Mouse (Mus musculus) C2C12 (cell line): Measurements from ENCODE around the gene Vsx2. TPM values are rescaled to one million over a fixed set of nuclear protein-coding genes. Genes with fewer than 3 reads are reported as not detected.

ENCODE experiments used
- H3K27me3 ChIP-seq: one replicate; pipeline ENCODE4 v1.6.1; 2011; ENCODE audit not compliant: control insufficient read depth, insufficient read depth, insufficient read length
- H3K36me3 ChIP-seq: one replicate; pipeline ENCODE4 v1.6.1; 2011; ENCODE audit not compliant: control insufficient read depth, insufficient read depth
- H3K4me3 ChIP-seq: one replicate; pipeline ENCODE4 v1.5.1; 2011; ENCODE audit warnings: mild to moderate bottlenecking, control low read depth; ENCODE audit not compliant: poor library complexity, insufficient read depth, severe bottlenecking
- H3K79me2 ChIP-seq: one replicate; pipeline ENCODE4 v1.6.1; 2011; ENCODE audit not compliant: control insufficient read depth, insufficient read depth
- H3K79me3 ChIP-seq: one replicate; pipeline ENCODE4 v1.6.1; 2011; ENCODE audit warnings: low read depth, control low read depth
- H3ac ChIP-seq: one replicate; pipeline ENCODE3; 2011; ENCODE audit warnings: low read depth; ENCODE audit not compliant: control insufficient read depth, insufficient read length
- CEBPB ChIP-seq: IDR thresholded peaks from one replicate; pipeline ENCODE4 v1.6.1; 2011; ENCODE audit warnings: low read depth, mild to moderate bottlenecking, control low read depth, moderate library complexity
- CTCF ChIP-seq: IDR thresholded peaks from one replicate; pipeline ENCODE4 v1.5.1; 2011; ENCODE audit not compliant: control insufficient read depth, insufficient read depth, insufficient read length
- FOSL1 ChIP-seq: IDR thresholded peaks from one replicate; pipeline ENCODE4 v1.8.0; 2011; ENCODE audit warnings: mild to moderate bottlenecking, low read length; ENCODE audit not compliant: poor library complexity, insufficient read depth, severe bottlenecking
- MAX ChIP-seq: IDR thresholded peaks from one replicate; pipeline ENCODE4 v1.6.1; 2011; ENCODE audit warnings: mild to moderate bottlenecking, control low read depth
- MYOD1 ChIP-seq: IDR thresholded peaks from one replicate; pipeline ENCODE4 v1.6.1; 2011; ENCODE audit warnings: low read depth; ENCODE audit not compliant: control insufficient read depth, insufficient read length
- MYOG ChIP-seq: IDR thresholded peaks from one replicate; pipeline ENCODE4 v1.6.1; 2011; ENCODE audit not compliant: control insufficient read depth, insufficient read length; ENCODE audit errors: extremely low read depth
- USF1 ChIP-seq: IDR thresholded peaks from one replicate; pipeline ENCODE4 v1.6.1; 2011; ENCODE audit warnings: low read depth, mild to moderate bottlenecking, control low read depth, moderate library complexity
- polyA plus RNA-seq: library from polyadenylated mRNA; unstranded; fragments of >200 nt; fragmentation: generic; extraction: Trizol; gene quantifications from one replicate; pipeline ENCODE4 v1.2.1, GENCODE M21; 2012; ENCODE audit warnings: missing spikeins

The Vsx2 gene
- polyA plus RNA-seq, 1 experiment, result not detected

GRCm38 (mm10) chr12:84578440-84578770 is 8.8 kb downstream of the Vsx2 start:
- Histone ChIP-seq H3K4me3 (no peak overlapping the region), H3K36me3 (no peaks in the 10 kb centered on the region), H3ac (no peak overlapping the region), H3K79me3 (no peaks in the 10 kb centered on the region), H3K79me2 (no peaks in the 10 kb centered on the region), H3K27me3 (peaks cover 10% of the 10 kb centered on the region)
- TF ChIP-seq CTCF, result no peak

DNA sequence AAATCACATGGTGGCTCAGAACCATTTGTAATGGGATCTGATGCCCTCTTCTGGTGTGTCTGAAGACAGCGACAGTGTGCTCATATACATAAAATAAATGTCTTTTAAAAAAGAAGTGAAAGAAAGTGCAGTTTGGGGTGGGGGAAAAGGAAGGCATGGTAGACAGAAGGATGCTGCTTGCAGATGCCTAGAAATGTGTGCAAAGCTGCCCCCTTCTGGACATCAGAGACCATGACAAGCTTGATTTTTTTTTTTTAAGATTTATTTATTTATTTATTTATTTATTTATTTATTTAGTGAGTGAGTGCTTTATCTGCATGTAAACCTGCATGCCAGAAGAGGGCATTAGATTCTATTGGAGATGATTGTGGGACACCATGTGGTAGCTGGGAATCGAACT is 11.7 kb downstream of the Vsx2 start:
- H3K36me3 ChIP-seq, result no peaks in the 10 kb centered on the region
- no peak for TF ChIP-seq USF1
- no peak for TF ChIP-seq CTCF
- no peak for TF ChIP-seq MYOG
- no peak for TF ChIP-seq FOSL1
- no peak for TF ChIP-seq MAX
- TF ChIP-seq MYOD1, result no peak
- TF ChIP-seq CEBPB, result no peak
- peaks cover 18% of the 10 kb centered on the region for H3K27me3 ChIP-seq
- H3K79me3 ChIP-seq, result no peaks in the 10 kb centered on the region
- H3K4me3 ChIP-seq, result no peak overlapping the region
- no peak overlapping the region for H3ac ChIP-seq
- H3K79me2 ChIP-seq, result no peaks in the 10 kb centered on the region

DNA sequence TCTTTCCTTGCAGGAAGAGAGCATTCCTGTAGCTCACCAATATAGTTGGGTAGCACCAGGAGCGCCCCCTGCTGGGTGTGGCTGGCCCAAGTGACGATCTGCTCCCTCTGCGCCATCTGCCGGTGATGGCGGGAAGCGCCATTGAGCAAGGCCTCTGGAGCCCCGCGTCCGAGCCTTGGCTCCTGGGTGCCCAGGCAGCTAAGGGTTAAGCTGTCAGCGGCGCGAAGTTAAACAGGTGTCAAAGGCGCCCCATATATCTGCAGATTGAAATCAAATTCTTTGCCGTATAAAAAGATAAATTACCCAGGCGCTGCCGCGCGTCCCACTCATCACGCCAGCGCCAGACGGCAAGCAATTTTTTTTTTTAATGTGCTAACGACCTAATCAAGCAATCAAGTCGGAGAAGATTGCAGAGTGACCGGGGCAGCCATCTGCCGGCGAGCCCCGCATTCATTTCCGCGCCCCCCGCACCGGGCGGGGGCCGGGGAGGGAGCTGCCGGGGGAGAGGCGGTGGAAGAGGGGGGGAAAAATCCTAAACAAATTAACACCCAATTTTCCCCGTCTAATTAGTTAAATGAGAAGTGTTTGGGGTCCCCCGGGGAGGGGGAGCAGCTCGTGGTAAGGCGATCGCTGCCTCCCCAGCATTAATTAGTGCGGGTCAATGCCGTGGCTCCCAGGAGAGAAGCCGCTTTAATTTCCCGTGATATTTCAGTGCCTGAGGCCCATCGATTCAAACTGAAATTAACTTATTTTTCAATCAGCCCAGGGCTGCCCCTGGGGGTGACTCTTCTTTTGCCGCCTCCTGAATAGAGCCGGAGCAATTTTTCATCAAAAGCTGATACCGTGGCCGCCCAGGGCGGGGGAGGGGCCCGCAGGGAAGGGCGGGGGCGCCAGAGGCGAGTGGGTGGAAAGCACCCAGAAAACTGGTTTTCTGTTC is 20.5 kb downstream of the Vsx2 start:
- Histone ChIP-seq H3K36me3 (no peaks in the 10 kb centered on the region), H3K79me2 (no peaks in the 10 kb centered on the region), H3K79me3 (no peaks in the 10 kb centered on the region), H3K4me3 (peak overlapping the region; percentile 26), H3K27me3 (peaks cover 10% of the 10 kb centered on the region), H3ac (no peak overlapping the region)
- TF ChIP-seq CTCF, result peak; percentile 100
- TF ChIP-seq MAX, result peak; percentile 46
- TF ChIP-seq MYOG, result no peak

- no peak overlapping the region for H3K4me3 ChIP-seq
- H3K79me2 ChIP-seq, result no peaks in the 10 kb centered on the region
- H3K27me3 ChIP-seq, result no peaks in the 10 kb centered on the region
- H3K79me3 ChIP-seq, result no peaks in the 10 kb centered on the region
- TF ChIP-seq CEBPB (no peak), CTCF (no peak), MYOD1 (no peak), USF1 (no peak), MAX (no peak)
- peaks cover 8% of the 10 kb centered on the region for H3K36me3 ChIP-seq
- no peak overlapping the region for H3ac ChIP-seq
These were observed 28.8 kb downstream of the Vsx2 start for GRCm38 (mm10) chr12:84598324-84598723.

DNA sequence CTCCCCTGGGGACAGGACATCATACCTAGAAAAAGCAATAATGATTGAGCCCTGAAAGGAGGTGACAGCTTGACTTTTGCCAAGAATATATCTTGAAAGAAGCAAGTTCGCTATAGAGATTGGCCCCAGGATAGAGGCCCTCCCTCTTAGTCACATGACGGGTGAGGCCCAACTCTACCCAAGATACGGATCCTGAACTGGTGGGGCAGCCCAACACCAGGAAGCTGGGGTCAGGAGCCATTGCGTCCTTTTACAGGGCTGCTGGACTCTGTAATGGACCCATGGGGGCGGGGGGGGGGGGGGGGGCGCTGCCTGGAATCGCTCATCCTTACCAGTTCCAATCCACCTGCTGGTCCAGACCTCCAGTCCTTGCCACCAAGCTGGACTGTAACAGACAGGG is 34.4 kb downstream of the Vsx2 start:
- Histone ChIP-seq H3K4me3 (no peak overlapping the region), H3K79me3 (no peaks in the 10 kb centered on the region), H3K36me3 (peaks cover 42% of the 10 kb centered on the region), H3K79me2 (no peaks in the 10 kb centered on the region), H3ac (no peak overlapping the region), H3K27me3 (no peaks in the 10 kb centered on the region)
- TF ChIP-seq FOSL1, result no peak
- TF ChIP-seq MYOG, result no peak
- TF ChIP-seq MYOD1, result no peak
- no peak for TF ChIP-seq USF1
- TF ChIP-seq CEBPB, result no peak
- no peak for TF ChIP-seq MAX

GRCm38 (mm10) chr12:84605860-84606259 is 36.3 kb downstream of the Vsx2 start:
- Histone ChIP-seq H3K79me2 (no peaks in the 10 kb centered on the region), H3K79me3 (no peaks in the 10 kb centered on the region), H3ac (no peak overlapping the region), H3K27me3 (no peaks in the 10 kb centered on the region), H3K36me3 (peaks cover 47% of the 10 kb centered on the region), H3K4me3 (no peak overlapping the region)
- TF ChIP-seq USF1 (no peak), CTCF (peak; percentile 48)
